Mouse (Mus musculus) pancreas, adult 10 weeks (tissue): ENCODE data around the gene 1600012H06Rik. TPM values are rescaled to one million over a fixed set of nuclear protein-coding genes. Genes with fewer than 3 reads are reported as not detected.

Experiments used
- polyA plus RNA-seq: library from polyadenylated mRNA; stranded (reverse); fragments of 350-450 nt; fragmentation: Illumina TruSeq; extraction: RNeasy Lipid Tissue Mini Kit (QIAGEN cat#74804); gene quantifications from one replicate; pipeline ENCODE4 v1.2.3, GENCODE M21; 2015; ENCODE audit warnings: low read depth, low replicate concordance; ENCODE audit not compliant: insufficient read depth

1600012H06Rik gene
- polyA plus RNA-seq: 7.4 TPM

GRCm38 (mm10) chr17:14943009-14943728 lies at the start of gene 1600012H06Rik, which contains the start of gene Wdr27:
Gene 1600012H06Rik (plus strand): TSS chr17:14943184.
Gene Wdr27 (minus strand): TSS chr17:14943158.

GRCm38 (mm10) chr17:14960951-14961556 lies 18.1 kb downstream of the 1600012H06Rik start, which contains the start of gene Phf10:
Gene Phf10 (minus strand): TSS chr17:14961273.

DNA sequence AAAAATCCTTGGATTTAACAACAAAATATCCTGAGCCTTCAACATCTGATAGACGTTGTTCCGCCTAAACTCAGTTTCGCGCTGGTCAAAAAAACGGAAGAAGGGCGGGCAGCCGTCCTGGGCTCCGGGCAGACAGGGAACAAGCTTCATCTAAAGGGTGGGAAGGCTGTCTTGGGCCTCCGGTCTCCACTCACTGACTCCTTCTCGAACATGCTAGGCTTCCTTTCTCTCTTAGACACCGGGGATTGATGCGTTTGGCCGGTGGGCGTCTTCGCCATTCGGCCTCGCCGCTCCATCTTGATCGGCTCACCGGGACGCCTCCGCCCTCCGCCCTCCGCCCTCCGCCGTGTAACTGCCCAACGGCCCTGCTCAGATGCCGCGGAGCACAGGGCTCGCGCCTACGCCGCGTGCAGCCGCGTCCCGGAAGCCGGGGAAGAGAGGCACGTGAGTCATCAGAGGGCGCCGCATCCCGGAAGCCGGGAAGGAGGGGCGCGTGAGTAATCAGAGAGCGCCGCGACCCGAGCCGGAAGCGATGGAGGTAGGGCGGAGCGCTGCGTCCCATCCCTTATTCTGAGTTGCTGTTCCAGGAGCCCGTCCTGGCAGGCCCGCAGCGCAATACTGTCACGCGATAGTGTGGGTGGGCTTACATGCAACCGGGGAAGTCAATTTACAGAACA lies 35.5 kb downstream of the 1600012H06Rik start, which contains the start of the genes 9030025P20Rik and Gm3417:
TSS of gene 9030025P20Rik (plus strand) at position 107 of the 677 bp plus-strand sequence.
TSS of gene Gm3417 (minus strand) at position 429 of the 677 bp plus-strand sequence.

Other genes with a start within 250 kb of the 1600012H06Rik start
- gene Thbs2, start 248.9 kb upstream of the 1600012H06Rik start, polyA plus RNA-seq: 1.4 TPM
- not detected for gene Wdr27, start within 50 bp of the 1600012H06Rik start, polyA plus RNA-seq
- 34.1 TPM for gene Phf10, start 18.1 kb downstream of the 1600012H06Rik start, polyA plus RNA-seq
- gene 9030025P20Rik, start 35.3 kb downstream of the 1600012H06Rik start, polyA plus RNA-seq: 3.9 TPM
- not detected for gene Gm3417, start 35.6 kb downstream of the 1600012H06Rik start, polyA plus RNA-seq
- 4.2 TPM for gene Gm3435, start 67.0 kb downstream of the 1600012H06Rik start, polyA plus RNA-seq
- 16.9 TPM for gene Ermard, start 98.0 kb downstream of the 1600012H06Rik start, polyA plus RNA-seq
- not detected for gene Tcte3, start 98.3 kb downstream of the 1600012H06Rik start, polyA plus RNA-seq
- gene Gm3448, start 98.4 kb downstream of the 1600012H06Rik start, polyA plus RNA-seq: 0.59 TPM